Mouse (Mus musculus) CH12.LX (cell line): ENCODE measurements around the gene Spryd4.
A peak's percentile ranks its signal among the peaks of the same experiment; 100 is the strongest.

Source experiments
- CHD1 ChIP-seq: IDR thresholded peaks from 2 replicates; pipeline ENCODE4 v1.6.1; 2012; ENCODE audit warnings: low read depth, low read length, improper control_type of control experiment, inconsistent platforms
- EP300 ChIP-seq: IDR thresholded peaks from 2 replicates; pipeline ENCODE4 v1.6.1; 2011; ENCODE audit warnings: low read length, improper control_type of control experiment
- MAZ ChIP-seq: IDR thresholded peaks from 2 replicates; pipeline ENCODE4 v1.6.1; 2012; ENCODE audit warnings: low read depth, mild to moderate bottlenecking, inconsistent platforms, low read length, improper control_type of control experiment, moderate library complexity
- NELFE ChIP-seq: IDR thresholded peaks from 2 replicates; pipeline ENCODE4 v1.6.1; 2011; ENCODE audit warnings: low read depth, low read length, improper control_type of control experiment
- POLR2A ChIP-seq: IDR thresholded peaks from 2 replicates; pipeline ENCODE4 v1.6.1; 2011; ENCODE audit warnings: low read depth, mild to moderate bottlenecking, improper control_type of control experiment, low read length
- POLR2AphosphoS2 ChIP-seq: IDR thresholded peaks from 2 replicates; pipeline ENCODE4 v1.6.1; 2011; ENCODE audit warnings: low read depth, low read length, improper control_type of control experiment
- RCOR1 ChIP-seq: conservative IDR thresholded peaks from 2 replicates; pipeline ENCODE4 v1.6.1; 2012; ENCODE audit warnings: low read depth, mild to moderate bottlenecking, inconsistent platforms, low read length, improper control_type of control experiment

GRCm38 (mm10) chr10:128232420-128232985 is 20.9 kb upstream of the Spryd4 start:
- TF ChIP-seq POLR2A = no peak
- no peak for TF ChIP-seq MAZ
- TF ChIP-seq POLR2AphosphoS2 = no peak
- TF ChIP-seq RCOR1 = no peak
- 0 out of 2 replicates have a peak, but pooled peaks have one; percentile 4 for TF ChIP-seq CHD1
- no peak for TF ChIP-seq EP300
- TF ChIP-seq NELFE = no peak
